Mouse (Mus musculus) embryonic facial prominence, embryonic 15.5 days (tissue): Measurements from ENCODE around the gene Bach2. TPM values are rescaled to one million over a fixed set of nuclear protein-coding genes. Genes with fewer than 3 reads are reported as not detected.

Source experiments
- ATAC-seq: fragments of 200-750 bp; cut with Nextera tagmentation; 2 replicates; pipeline ENCODE4 v1.8.0; 2017; ENCODE audit warnings: low read depth, moderate TSS enrichment; ENCODE audit not compliant: insufficient number of reproducible peaks, low FRiP score, low TSS enrichment
- H3K27ac ChIP-seq: fragments of 300-500 bp; sonication (generic); replicated peaks from 2 replicates; pipeline ENCODE4 v1.5.1; 2015; ENCODE audit warnings: mild to moderate bottlenecking, inconsistent platforms
- H3K27me3 ChIP-seq: fragments of 300-500 bp; sonication (generic); 2 replicates; pipeline ENCODE4 v1.6.1; 2015; ENCODE audit warnings: inconsistent platforms
- H3K36me3 ChIP-seq: fragments of 300-500 bp; sonication (generic); 2 replicates; pipeline ENCODE4 v1.6.1; 2015; ENCODE audit warnings: mild to moderate bottlenecking, inconsistent platforms
- H3K4me1 ChIP-seq: fragments of 300-500 bp; sonication (generic); 2 replicates; pipeline ENCODE4 v1.6.1; 2015; ENCODE audit warnings: inconsistent platforms
- H3K4me2 ChIP-seq: fragments of 300-500 bp; sonication (generic); replicated peaks from 2 replicates; pipeline ENCODE4 v1.6.1; 2015; ENCODE audit warnings: mild to moderate bottlenecking, inconsistent platforms
- H3K4me3 ChIP-seq: fragments of 300-500 bp; sonication (generic); replicated peaks from 2 replicates; pipeline ENCODE4 v1.5.1; 2015; ENCODE audit warnings: mild to moderate bottlenecking, inconsistent platforms
- H3K9ac ChIP-seq: fragments of 300-500 bp; sonication (generic); 2 replicates; pipeline ENCODE4 v1.6.1; 2015; ENCODE audit warnings: inconsistent platforms
- H3K9me3 ChIP-seq: fragments of 300-500 bp; sonication (generic); replicated peaks from 2 replicates; pipeline ENCODE4 v1.6.1; 2016; ENCODE audit warnings: inconsistent platforms
- WGBS: fragments of 180-500 bp; shearing (Covaris S2); methylation state at CpG from one replicate; pipeline ENCODE4 v1.1.7; 2015; 5-methylcytosine and 5-hydroxymethylcytosine counted together
- polyA plus RNA-seq: library from polyadenylated mRNA; unstranded; fragments of >200 nt; fragmentation: Nextera tagmentation; extraction: Ambion mirVana; gene quantifications from 2 replicates; pipeline ENCODE4 v1.2.1, GENCODE M21; 2015

Bach2 gene
- polyA plus RNA-seq, 1 experiment from 2014 or later: 7.2 TPM

- H3K9me3 ChIP-seq: no peaks in the 10 kb centered on the region
- H3K27ac ChIP-seq: no peak overlapping the region
- no peak overlapping the region for H3K9ac ChIP-seq
- H3K4me2 ChIP-seq: no peak overlapping the region
- ATAC-seq: no peak
- WGBS: 85% methylated on average over 11 of the region's 11 CpGs
- H3K4me3 ChIP-seq: no peak overlapping the region
- H3K4me1 ChIP-seq: peaks cover 11% of the 10 kb centered on the region
- H3K27me3 ChIP-seq: no peaks in the 10 kb centered on the region
- no peaks in the 10 kb centered on the region for H3K36me3 ChIP-seq
These were observed 265.6 kb downstream of the Bach2 start for GRCm38 (mm10) chr4:32504236-32504635.

- no peaks in the 10 kb centered on the region for H3K9me3 ChIP-seq
- H3K4me2 ChIP-seq: no peak overlapping the region
- WGBS: 91% methylated on average over 7 of the region's 7 CpGs
- H3K4me1 ChIP-seq: peaks cover 23% of the 10 kb centered on the region
- H3K4me3 ChIP-seq: no peak overlapping the region
- H3K36me3 ChIP-seq: no peaks in the 10 kb centered on the region
- no peaks in the 10 kb centered on the region for H3K27me3 ChIP-seq
- H3K27ac ChIP-seq: no peak overlapping the region
- no peak for ATAC-seq
- H3K9ac ChIP-seq: no peak overlapping the region
These were observed 267.8 kb downstream of the Bach2 start for GRCm38 (mm10) chr4:32506306-32506808.

- no peak overlapping the region for H3K4me3 ChIP-seq
- no peak overlapping the region for H3K27ac ChIP-seq
- H3K27me3 ChIP-seq: no peaks in the 10 kb centered on the region
- H3K4me1 ChIP-seq: peaks cover 23% of the 10 kb centered on the region
- no peak overlapping the region for H3K9ac ChIP-seq
- no peaks in the 10 kb centered on the region for H3K36me3 ChIP-seq
- no peaks in the 10 kb centered on the region for H3K9me3 ChIP-seq
- ATAC-seq: no peak
- WGBS: 76% methylated on average over 6 of the region's 6 CpGs
- H3K4me2 ChIP-seq: no peak overlapping the region
These were observed 268.4 kb downstream of the Bach2 start for GRCm38 (mm10) chr4:32507041-32507440.

- Histone ChIP-seq H3K27me3 (no peaks in the 10 kb centered on the region), H3K27ac (peak overlapping the region; percentile 48; the same call in 1 of the 2 replicates), H3K9ac (no peak overlapping the region), H3K9me3 (no peaks in the 10 kb centered on the region), H3K4me1 (peaks cover 23% of the 10 kb centered on the region), H3K4me2 (no peak overlapping the region), H3K4me3 (no peak overlapping the region), H3K36me3 (no peaks in the 10 kb centered on the region)
- no peak for ATAC-seq
- WGBS: 20% methylated on average over 2 of the region's 2 CpGs
These were observed 270.0 kb downstream of the Bach2 start for GRCm38 (mm10) chr4:32508572-32508971.

GRCm38 (mm10) chr4:32508996-32509395 lies 270.4 kb downstream of the Bach2 start:
- no peaks in the 10 kb centered on the region for H3K9me3 ChIP-seq
- H3K27ac ChIP-seq: peak overlapping the region; percentile 48; the same call in 1 of the 2 replicates
- peaks cover 23% of the 10 kb centered on the region for H3K4me1 ChIP-seq
- H3K9ac ChIP-seq: no peak overlapping the region
- ATAC-seq: no peak
- no peaks in the 10 kb centered on the region for H3K27me3 ChIP-seq
- no peak overlapping the region for H3K4me3 ChIP-seq
- H3K36me3 ChIP-seq: no peaks in the 10 kb centered on the region
- no peak overlapping the region for H3K4me2 ChIP-seq
- WGBS: 28% methylated on average over 8 of the region's 8 CpGs

DNA sequence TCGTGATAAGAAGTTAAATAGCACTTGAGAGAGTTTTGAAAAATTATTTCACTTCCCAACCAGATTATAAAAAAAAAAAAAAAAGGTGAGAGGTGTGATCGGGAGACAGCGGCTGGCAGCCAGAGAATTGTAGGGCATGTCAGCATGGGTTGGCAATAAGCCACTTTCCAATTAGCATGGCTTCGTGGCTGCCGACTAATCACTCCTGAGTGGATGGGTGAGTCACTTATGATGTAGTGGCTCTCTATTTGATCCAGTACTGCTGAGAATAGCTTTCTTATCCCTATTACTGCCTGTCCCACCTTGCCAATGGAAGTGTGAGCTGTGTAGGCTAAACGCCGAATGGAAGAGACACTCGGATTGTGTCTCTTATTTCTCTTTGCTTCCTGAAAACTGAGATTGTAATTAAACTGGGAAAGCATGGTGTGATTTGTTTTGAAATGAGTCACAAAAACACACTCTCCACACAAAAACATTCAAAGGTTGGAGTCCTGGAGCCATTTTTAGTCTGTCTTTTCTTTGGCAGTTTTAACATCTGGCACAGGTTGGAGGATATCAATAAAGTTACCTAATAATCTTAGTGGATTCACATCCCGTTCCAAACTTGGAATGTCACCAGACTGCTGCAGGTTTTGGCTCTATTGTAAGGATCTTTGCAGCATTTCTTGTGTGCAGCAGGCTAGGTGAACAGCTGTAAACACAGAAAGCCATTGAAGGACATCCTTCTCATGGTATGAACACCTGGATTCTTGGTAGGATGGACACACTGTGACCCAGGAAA lies 271.4 kb downstream of the Bach2 start:
- Histone ChIP-seq H3K27ac (peak overlapping the region; percentile 34; the same call in 1 of the 2 replicates), H3K27me3 (no peaks in the 10 kb centered on the region), H3K4me3 (no peak overlapping the region), H3K9ac (no peak overlapping the region), H3K9me3 (no peaks in the 10 kb centered on the region), H3K4me1 (peaks cover 23% of the 10 kb centered on the region), H3K4me2 (no peak overlapping the region), H3K36me3 (no peaks in the 10 kb centered on the region)
- ATAC-seq: 0 out of 2 replicates have a peak, but pooled peaks have one; percentile 60
- WGBS: 50% methylated on average over 9 of the region's 9 CpGs

DNA sequence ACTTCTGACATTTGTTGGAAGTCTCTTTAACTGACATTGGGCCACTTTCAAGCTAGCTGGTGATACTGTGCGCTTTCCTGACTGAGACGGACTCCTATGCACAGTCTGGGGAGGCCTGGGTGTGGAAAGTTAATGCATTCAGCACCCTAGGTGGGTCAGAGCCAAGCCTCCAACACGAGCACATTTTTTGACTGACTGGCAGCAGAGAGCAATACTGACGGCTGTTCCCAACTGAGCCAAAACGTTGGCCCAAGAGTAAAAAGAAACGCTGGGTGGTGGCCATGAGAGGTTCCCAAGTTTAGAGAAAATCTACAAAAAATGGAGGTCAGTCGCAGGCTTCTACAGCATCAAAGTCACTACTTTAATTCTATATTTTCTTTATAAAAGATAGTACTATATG lies 272.3 kb downstream of the Bach2 start:
- Histone ChIP-seq H3K36me3 (no peaks in the 10 kb centered on the region), H3K4me1 (peaks cover 23% of the 10 kb centered on the region), H3K4me3 (no peak overlapping the region), H3K9me3 (no peaks in the 10 kb centered on the region), H3K4me2 (no peak overlapping the region), H3K9ac (no peak overlapping the region), H3K27me3 (no peaks in the 10 kb centered on the region), H3K27ac (no peak overlapping the region)
- no peak for ATAC-seq
- WGBS: 65% methylated on average over 7 of the region's 7 CpGs

DNA sequence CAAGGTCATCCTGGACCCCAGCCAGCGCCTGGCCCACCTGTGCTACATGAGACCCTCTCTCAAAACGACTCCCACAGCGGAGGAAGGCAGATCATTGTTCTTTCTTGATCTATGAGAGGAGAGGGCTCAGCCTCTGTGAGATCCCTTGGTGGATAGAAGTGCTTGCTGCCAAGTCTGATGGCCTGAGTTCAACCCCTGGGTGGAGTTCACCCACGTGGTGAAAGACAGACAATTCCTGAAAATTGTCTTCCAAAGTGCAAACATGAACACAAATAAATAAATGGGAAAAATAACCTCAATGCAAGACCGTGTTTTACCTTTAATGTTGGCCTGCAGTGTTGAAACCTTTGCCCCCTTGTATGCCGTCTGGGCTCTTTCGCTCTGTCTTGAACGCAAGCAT lies 277.5 kb downstream of the Bach2 start:
- Histone ChIP-seq H3K4me1 (peaks cover 11% of the 10 kb centered on the region), H3K9me3 (no peaks in the 10 kb centered on the region), H3K36me3 (no peaks in the 10 kb centered on the region), H3K27ac (no peak overlapping the region), H3K27me3 (no peaks in the 10 kb centered on the region), H3K9ac (no peak overlapping the region), H3K4me3 (no peak overlapping the region), H3K4me2 (no peak overlapping the region)
- no peak for ATAC-seq
- WGBS: 88% methylated on average over 8 of the region's 8 CpGs

- H3K27ac ChIP-seq: no peak overlapping the region
- H3K27me3 ChIP-seq: no peaks in the 10 kb centered on the region
- H3K4me2 ChIP-seq: no peak overlapping the region
- no peaks in the 10 kb centered on the region for H3K9me3 ChIP-seq
- peaks cover 32% of the 10 kb centered on the region for H3K4me1 ChIP-seq
- no peak for ATAC-seq
- 63% methylated on average over 6 of the region's 6 CpGs for WGBS
- H3K4me3 ChIP-seq: no peak overlapping the region
- no peaks in the 10 kb centered on the region for H3K36me3 ChIP-seq
- no peak overlapping the region for H3K9ac ChIP-seq
These were observed 280.4 kb downstream of the Bach2 start for GRCm38 (mm10) chr4:32518842-32519578.

DNA sequence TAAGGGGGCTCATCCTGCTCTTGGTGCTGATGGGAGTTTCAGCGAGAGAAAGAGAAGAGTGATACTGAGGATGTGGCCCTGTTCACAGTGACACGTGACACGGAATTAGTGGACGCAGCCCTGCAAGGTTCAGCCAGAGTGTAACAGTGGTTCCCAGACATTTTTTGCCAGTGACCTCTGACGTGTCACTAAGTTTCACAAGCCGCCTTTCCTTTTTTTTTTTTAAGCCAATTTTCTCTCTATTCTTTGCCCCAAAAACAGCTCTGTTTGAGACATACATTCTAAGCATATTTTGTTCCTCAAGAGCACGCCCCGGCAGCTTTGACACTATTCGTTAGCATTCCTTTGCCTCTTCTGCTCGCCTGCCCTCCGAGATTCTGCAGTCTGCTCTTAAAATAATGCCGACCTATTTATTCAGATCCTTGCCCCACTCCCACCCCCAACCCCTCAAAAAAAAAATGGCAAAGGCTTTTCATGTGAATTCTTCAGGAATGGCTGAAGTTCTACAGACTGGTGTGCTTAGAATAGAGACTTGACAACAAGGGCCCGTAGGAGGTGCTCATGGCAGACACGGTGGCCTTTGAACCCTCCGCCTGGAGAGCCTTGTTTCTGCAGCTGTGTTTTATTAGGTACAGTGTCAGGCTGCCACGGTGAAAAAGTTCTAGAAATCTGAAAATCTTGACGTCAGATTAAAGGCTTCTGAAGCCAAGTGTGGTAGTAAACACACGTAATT lies 282.2 kb downstream of the Bach2 start:
- 18% methylated on average over 18 of the region's 18 CpGs for WGBS
- Histone ChIP-seq H3K4me3 (no peak overlapping the region), H3K27me3 (no peaks in the 10 kb centered on the region), H3K9me3 (no peaks in the 10 kb centered on the region), H3K36me3 (no peaks in the 10 kb centered on the region), H3K9ac (no peak overlapping the region), H3K27ac (peak overlapping the region; percentile 30; the same call in 1 of the 2 replicates), H3K4me1 (peaks cover 42% of the 10 kb centered on the region), H3K4me2 (no peak overlapping the region)
- no peak for ATAC-seq

- Histone ChIP-seq H3K36me3 (no peaks in the 10 kb centered on the region), H3K27me3 (no peaks in the 10 kb centered on the region), H3K9ac (no peak overlapping the region), H3K4me3 (no peak overlapping the region), H3K4me2 (no peak overlapping the region), H3K27ac (peak overlapping the region; percentile 73; the same call in 1 of the 2 replicates), H3K9me3 (no peaks in the 10 kb centered on the region), H3K4me1 (peaks cover 45% of the 10 kb centered on the region)
- no peak for ATAC-seq
- WGBS: 42% methylated on average over 6 of the region's 6 CpGs
These were observed 282.7 kb downstream of the Bach2 start for GRCm38 (mm10) chr4:32521361-32521740.
